30 mouse cellular contexts compared by ENCODE assay signal in genomic region chr1:63708876-63709275, GRCm38 (mm10). TPM values are rescaled to one million over a fixed set of nuclear protein-coding genes. Genes with fewer than 3 reads are reported as not detected.
"Had no signal": no experiment of that assay in that cellular context is flagged by ENCODE, and none has a peak within 500 bp of the region (broad histone marks: within the 10 kb centered on the region; RNA-seq: fewer than 3 reads in every experiment).

No protein-coding gene starts in this region.

- H3K9me3 ChIP-seq: limb, embryonic 10.5 days; limb, embryonic 13.5 days; liver, embryonic 13.5 days; neural tube, embryonic 12.5 days; neural tube, embryonic 15.5 days had no signal

- DNase-seq: kidney, adult 2 months; kidney, postnatal 25 days; layer of hippocampus, adult 9-11 months; liver; liver, embryonic 13.5 days; lung, embryonic 14.5 days; midbrain, embryonic 14.5 days; right cerebral cortex, adult 18-20 months; right cerebral cortex, postnatal 14 days; right cerebral cortex, postnatal 4 days; thymus, adult 2 months; thymus, postnatal 14 days; thymus, postnatal 4 days had no signal

- H3K4me2 ChIP-seq: limb, embryonic 13.5 days; liver, embryonic 13.5 days; lung, embryonic 14.5 days; midbrain, embryonic 11.5 days; neural tube, embryonic 12.5 days; neural tube, embryonic 15.5 days had no signal

- H3K27ac ChIP-seq: kidney, postnatal 0 days; layer of hippocampus, adult 2 months; limb, embryonic 10.5 days; limb, embryonic 13.5 days; liver, embryonic 13.5 days; neural tube, embryonic 12.5 days; neural tube, embryonic 15.5 days; stomach, postnatal 0 days had no signal

- H3K4me1 ChIP-seq: liver, embryonic 13.5 days; neural tube, embryonic 12.5 days; neural tube, embryonic 15.5 days had no signal

- H3K9ac ChIP-seq: limb, embryonic 13.5 days; liver, embryonic 13.5 days; lung, embryonic 14.5 days; neural tube, embryonic 12.5 days; neural tube, embryonic 15.5 days had no signal

- H3K4me3 ChIP-seq: layer of hippocampus, adult 2 months; limb, embryonic 10.5 days; limb, embryonic 13.5 days; liver, embryonic 13.5 days; neural tube, embryonic 12.5 days; neural tube, embryonic 15.5 days had no signal

- ATAC-seq: lung, postnatal 0 days had no signal

- H3K27me3 ChIP-seq: liver, embryonic 13.5 days; neural tube, embryonic 12.5 days; neural tube, embryonic 15.5 days had no signal

- H3K36me3 ChIP-seq: limb, embryonic 10.5 days; limb, embryonic 13.5 days; liver, embryonic 13.5 days; neural tube, embryonic 12.5 days; neural tube, embryonic 15.5 days had no signal

RNA-seq across cellular contexts. Expression of gene Mdh1b, which starts 21.2 kb away (rescaled TPM):
- total RNA-seq: megakaryocyte progenitor cell, adult 5-6 weeks; megakaryocyte-erythroid progenitor cell, adult 5-6 weeks had no signal
- polyA plus RNA-seq: kidney, embryonic 14.5 days; large intestine, adult 2 months; limb, embryonic 13.5 days; liver, embryonic 13.5 days; liver, embryonic 16.5 days; lung, embryonic 14.5 days; stomach, embryonic 14.5 days; stomach, postnatal 0 days; thymus, adult 2 months had no signal

RNA-seq across cellular contexts. Expression of gene Dytn, which starts 22.1 kb away (rescaled TPM):
- total RNA-seq: layer of hippocampus, adult 2 months; layer of hippocampus, postnatal 25 days; left cerebral cortex, adult 18-20 months; megakaryocyte progenitor cell, adult 5-6 weeks; megakaryocyte-erythroid progenitor cell, adult 5-6 weeks had no signal
- polyA plus RNA-seq: kidney, adult 2 months; kidney, embryonic 14.5 days; kidney, postnatal 0 days; large intestine, adult 2 months; limb, embryonic 10.5 days; limb, embryonic 13.5 days; liver, embryonic 13.5 days; liver, embryonic 16.5 days; lung, embryonic 14.5 days; lung, postnatal 0 days; midbrain, embryonic 11.5 days; midbrain, embryonic 14.5 days; stomach, embryonic 14.5 days; stomach, postnatal 0 days; thymus, adult 2 months had no signal
